Mouse (Mus musculus) G1E (cell line): ENCODE data around the gene Plekha7.

ENCODE experiments used
- CTCF ChIP-seq: IDR thresholded peaks from 2 replicates; pipeline ENCODE4 v1.5.1; 2012; ENCODE audit warnings: low read depth, low read length, inconsistent platforms, mixed read lengths
- GATA2 ChIP-seq: IDR thresholded peaks from 2 replicates; pipeline ENCODE4 v1.6.1; 2012; ENCODE audit warnings: low read depth, low read length, inconsistent platforms, borderline replicate concordance
- POLR2AphosphoS5 ChIP-seq: IDR thresholded peaks from 2 replicates; pipeline ENCODE4 v1.6.1; 2012; ENCODE audit warnings: low read depth, low read length, inconsistent platforms; ENCODE audit not compliant: insufficient replicate concordance
- TAL1 ChIP-seq: conservative IDR thresholded peaks from 2 replicates; pipeline ENCODE4 v1.6.1; 2012; ENCODE audit warnings: low read depth, low read length, inconsistent platforms, mixed read lengths

GRCm38 (mm10) chr7:116308632-116308991 is 436 bp upstream of the Plekha7 start:
- TF ChIP-seq CTCF (no peak), GATA2 (no peak), TAL1 (no peak), POLR2AphosphoS5 (no peak)
